Mouse (Mus musculus) erythroblast, embryonic 14.5 days (primary cell): ENCODE results near the gene Creb3. TPM values are rescaled to one million over a fixed set of nuclear protein-coding genes. Genes with fewer than 3 reads are reported as not detected.
A peak's percentile ranks its signal among the peaks of the same experiment; 100 is the strongest.

Source experiments
- H3K27me3 ChIP-seq: 2 replicates; pipeline ENCODE4 v1.6.1; 2012; ENCODE audit warnings: inconsistent platforms; ENCODE audit not compliant: control insufficient read depth
- H3K36me3 ChIP-seq: 2 replicates; pipeline ENCODE4 v1.6.1; 2012; ENCODE audit warnings: mild to moderate bottlenecking, inconsistent platforms; ENCODE audit not compliant: control insufficient read depth
- H3K4me1 ChIP-seq: 2 replicates; pipeline ENCODE4 v1.6.1; 2012; ENCODE audit warnings: inconsistent platforms; ENCODE audit not compliant: control insufficient read depth
- H3K4me3 ChIP-seq: replicated peaks from 2 replicates; pipeline ENCODE3; 2012; ENCODE audit warnings: moderate library complexity, mild to moderate bottlenecking, inconsistent platforms
- H3K9me3 ChIP-seq: 2 replicates; pipeline ENCODE4 v1.6.1; 2012; ENCODE audit warnings: low read length, inconsistent platforms, mixed read lengths; ENCODE audit not compliant: control insufficient read depth
- GATA1 ChIP-seq: IDR thresholded peaks from 2 replicates; pipeline ENCODE4 v1.6.1; 2012; ENCODE audit warnings: low read length, inconsistent platforms, mixed read lengths
- TAL1 ChIP-seq: IDR thresholded peaks from 3 replicates; pipeline ENCODE4 v1.6.1; 2012; ENCODE audit warnings: low read length, inconsistent platforms, mixed read lengths
- polyA plus RNA-seq: library from polyadenylated mRNA; stranded (reverse); fragments of >175 nt; gene quantifications from 2 replicates; pipeline ENCODE4 v1.2.3, GENCODE M21; 2012

Gene Creb3
- polyA plus RNA-seq, 1 experiment: 0.10 TPM

GRCm38 (mm10) chr4:43579256-43579655, 17.1 kb downstream of the Creb3 start:
- Histone ChIP-seq H3K36me3 (peaks cover 67% of the 10 kb centered on the region), H3K9me3 (no peaks in the 10 kb centered on the region), H3K27me3 (no peaks in the 10 kb centered on the region), H3K4me1 (peaks cover 72% of the 10 kb centered on the region), H3K4me3 (peak overlapping the region; percentile 98)
- TF ChIP-seq GATA1 (no peak), TAL1 (no peak)

- no peak for TF ChIP-seq GATA1
- peaks cover 70% of the 10 kb centered on the region for H3K4me1 ChIP-seq
- peaks cover 67% of the 10 kb centered on the region for H3K36me3 ChIP-seq
- H3K27me3 ChIP-seq: no peaks in the 10 kb centered on the region
- no peaks in the 10 kb centered on the region for H3K9me3 ChIP-seq
- peak overlapping the region; percentile 98 for H3K4me3 ChIP-seq
These were observed 17.6 kb downstream of the Creb3 start for GRCm38 (mm10) chr4:43579731-43580130.

DNA sequence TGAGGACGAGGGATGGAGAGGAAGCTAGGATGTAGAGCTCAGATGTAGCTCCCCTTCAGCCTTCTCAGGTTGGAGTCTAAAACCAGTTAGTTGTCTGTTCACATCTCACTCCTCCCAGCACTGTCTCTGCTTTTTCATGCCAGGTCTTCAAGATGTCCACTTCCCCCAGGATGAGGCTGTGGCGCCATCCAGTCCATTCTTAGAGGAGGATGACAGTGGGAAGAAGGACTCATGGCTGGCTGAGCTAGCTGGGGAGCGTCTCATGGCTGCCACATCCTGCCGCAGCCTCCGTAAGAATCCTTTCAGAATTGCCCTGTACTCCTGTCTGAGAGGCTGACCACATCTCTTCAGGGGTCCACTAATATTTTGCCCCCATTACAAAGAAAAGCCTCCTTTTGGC, 18.6 kb downstream of the Creb3 start:
- H3K9me3 ChIP-seq: no peaks in the 10 kb centered on the region
- H3K4me1 ChIP-seq: peaks cover 62% of the 10 kb centered on the region
- TF ChIP-seq TAL1: no peak
- TF ChIP-seq GATA1: no peak
- no peak overlapping the region for H3K4me3 ChIP-seq
- peaks cover 65% of the 10 kb centered on the region for H3K36me3 ChIP-seq
- no peaks in the 10 kb centered on the region for H3K27me3 ChIP-seq

DNA sequence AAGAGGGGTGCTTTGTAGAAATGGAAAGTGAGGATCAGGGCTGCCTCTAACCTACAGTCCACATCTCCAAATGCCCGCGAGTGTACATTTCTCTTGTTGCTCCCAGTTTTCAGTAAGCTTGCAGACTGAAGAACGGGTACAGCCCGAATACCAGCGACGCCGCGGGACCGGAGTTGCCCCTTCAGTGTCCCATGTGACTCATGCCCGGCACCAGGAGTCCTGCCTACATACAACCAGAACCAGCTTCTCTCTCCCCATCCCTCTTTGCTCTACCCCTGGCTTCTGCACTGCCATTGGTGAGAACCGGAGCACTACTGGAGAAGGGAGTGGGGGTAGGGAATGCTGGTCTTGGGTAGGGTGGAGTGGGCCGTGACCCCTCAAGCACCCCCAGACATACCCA, 19.2 kb downstream of the Creb3 start:
- Histone ChIP-seq H3K36me3 (peaks cover 65% of the 10 kb centered on the region), H3K27me3 (no peaks in the 10 kb centered on the region), H3K4me3 (no peak overlapping the region), H3K9me3 (no peaks in the 10 kb centered on the region), H3K4me1 (peaks cover 62% of the 10 kb centered on the region)
- no peak for TF ChIP-seq TAL1
- TF ChIP-seq GATA1: no peak

DNA sequence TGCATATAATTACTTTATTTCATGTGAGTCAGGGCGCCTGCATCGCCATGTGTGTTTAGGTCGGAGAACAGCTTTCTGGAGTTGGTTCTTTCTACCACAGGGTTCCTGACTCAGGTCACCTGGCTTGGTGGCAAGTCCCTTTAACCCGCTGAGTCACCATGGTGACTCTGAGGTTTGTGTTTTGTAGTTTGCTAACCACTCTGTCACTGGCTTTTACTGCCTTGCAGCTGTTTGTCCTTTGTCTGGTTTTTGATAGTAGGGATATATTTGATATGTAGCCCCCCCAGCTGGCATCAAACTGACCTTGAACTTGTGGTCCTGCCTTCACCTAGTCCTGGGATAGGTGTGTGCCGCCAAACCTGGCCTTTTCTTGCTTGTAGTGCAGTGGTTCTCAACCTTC, 20.1 kb downstream of the Creb3 start:
- Histone ChIP-seq H3K36me3 (peaks cover 61% of the 10 kb centered on the region), H3K27me3 (no peaks in the 10 kb centered on the region), H3K4me3 (no peak overlapping the region), H3K4me1 (peaks cover 55% of the 10 kb centered on the region), H3K9me3 (no peaks in the 10 kb centered on the region)
- no peak for TF ChIP-seq GATA1
- TF ChIP-seq TAL1: no peak

DNA sequence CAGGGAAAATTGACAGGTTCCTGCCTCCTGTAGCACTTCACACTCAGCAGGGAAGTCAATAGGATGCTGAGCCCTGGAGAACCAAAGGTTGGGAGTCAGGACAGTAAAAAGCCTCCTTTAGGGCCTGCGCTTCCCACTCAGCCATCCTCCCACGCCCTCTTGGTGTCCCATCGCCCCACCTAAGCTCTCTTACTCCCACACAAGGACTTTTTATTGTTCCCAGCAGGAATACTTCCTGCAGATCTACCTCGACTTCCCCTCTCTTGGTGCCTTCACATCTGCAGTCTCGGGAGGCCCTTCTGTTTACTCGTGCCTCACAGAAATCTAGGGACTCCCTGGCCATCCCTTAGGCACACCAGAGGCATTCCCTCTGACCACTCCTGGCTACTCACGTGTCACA, 21.3 kb downstream of the Creb3 start:
- peaks cover 55% of the 10 kb centered on the region for H3K4me1 ChIP-seq
- H3K36me3 ChIP-seq: peaks cover 61% of the 10 kb centered on the region

GRCm38 (mm10) chr4:43584444-43585416, 22.6 kb downstream of the Creb3 start, which contains the start of gene Msmp:
Gene Msmp, minus strand, starts transcription at chr4:43584494.
- Histone ChIP-seq H3K4me3 (no peak within 1 kb of the TSS), H3K27me3 (peaks cover 8% of the 10 kb centered on the region), H3K9me3 (no peaks in the 10 kb centered on the region), H3K4me1 (peaks cover 51% of the 10 kb centered on the region), H3K36me3 (peaks cover 61% of the 10 kb centered on the region)
- no peak for TF ChIP-seq GATA1
- TF ChIP-seq TAL1: no peak

More for the DNA sequence above, 21.3 kb downstream of the Creb3 start:
- Histone ChIP-seq H3K9me3 (no peaks in the 10 kb centered on the region), H3K4me3 (no peak overlapping the region), H3K27me3 (peaks cover 6% of the 10 kb centered on the region)
- TF ChIP-seq GATA1 (no peak), TAL1 (no peak)

DNA sequence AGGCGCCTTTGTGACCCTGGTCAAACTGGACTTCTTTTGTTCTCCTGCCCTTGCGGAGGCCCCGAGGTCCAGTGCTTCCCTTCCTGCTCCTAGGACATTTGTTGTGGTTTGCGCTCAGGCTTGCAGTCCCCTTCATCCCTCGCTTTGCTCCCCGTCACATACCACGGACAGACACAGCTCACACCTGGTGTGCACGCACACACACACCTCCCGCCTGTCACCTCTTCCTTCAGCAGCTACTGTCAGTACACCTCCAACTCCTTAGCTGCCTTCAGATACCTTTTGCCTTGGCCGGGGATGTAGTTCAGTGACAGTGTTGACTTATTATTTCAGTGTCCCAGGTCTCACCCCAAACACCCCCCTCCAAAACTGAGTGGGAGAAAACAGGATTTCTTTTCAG, 23.6 kb downstream of the Creb3 start:
- peaks cover 48% of the 10 kb centered on the region for H3K4me1 ChIP-seq
- H3K9me3 ChIP-seq: no peaks in the 10 kb centered on the region
- H3K4me3 ChIP-seq: no peak overlapping the region
- H3K36me3 ChIP-seq: peaks cover 53% of the 10 kb centered on the region
- TF ChIP-seq GATA1 (no peak), TAL1 (no peak)
- peaks cover 8% of the 10 kb centered on the region for H3K27me3 ChIP-seq

- H3K9me3 ChIP-seq: no peaks in the 10 kb centered on the region
- TF ChIP-seq GATA1 (no peak), TAL1 (no peak)
- H3K36me3 ChIP-seq: peaks cover 45% of the 10 kb centered on the region
- peaks cover 47% of the 10 kb centered on the region for H3K4me1 ChIP-seq
- no peak overlapping the region for H3K4me3 ChIP-seq
- peaks cover 8% of the 10 kb centered on the region for H3K27me3 ChIP-seq
These were observed 24.3 kb downstream of the Creb3 start for GRCm38 (mm10) chr4:43586411-43586810.

- TF ChIP-seq GATA1 (no peak), TAL1 (no peak)
- Histone ChIP-seq H3K36me3 (peaks cover 33% of the 10 kb centered on the region), H3K27me3 (peaks cover 8% of the 10 kb centered on the region), H3K4me1 (peaks cover 41% of the 10 kb centered on the region), H3K4me3 (no peak overlapping the region), H3K9me3 (no peaks in the 10 kb centered on the region)
These were observed 25.5 kb downstream of the Creb3 start for GRCm38 (mm10) chr4:43587681-43588080.
